Mouse (Mus musculus): Measurements from ENCODE around the gene Gm20695. TPM values are rescaled to one million over a fixed set of nuclear protein-coding genes. Genes with fewer than 3 reads are reported as not detected.
"Not testable (repeated sequence)": the region's sequence is repeated elsewhere in the genome, so short reads cannot be mapped to it uniquely, and the experiment has no call there.

Gm20695 gene
- polyA plus RNA-seq, 1 experiment from 2014 or later = 1.7 TPM

DNA sequence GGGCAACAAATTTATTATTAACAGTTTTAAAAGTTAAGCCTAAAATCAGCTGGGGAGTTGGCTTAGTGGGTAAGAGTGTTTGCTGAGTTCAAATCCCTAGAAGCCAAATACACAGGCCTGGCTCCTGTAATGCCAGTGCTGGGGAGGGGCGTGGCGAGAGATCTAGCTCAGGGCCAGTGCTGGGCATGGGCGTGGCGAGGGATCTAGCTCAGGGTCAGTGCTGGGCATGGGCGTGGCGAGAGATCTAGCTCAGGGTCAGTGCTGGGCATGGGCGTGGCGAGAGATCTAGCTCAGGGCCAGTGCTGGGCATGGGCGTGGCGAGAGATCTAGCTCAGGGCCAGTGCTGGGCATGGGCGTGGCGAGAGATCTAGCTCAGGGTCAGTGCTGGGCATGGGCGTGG, 33.1 kb upstream of the Gm20695 start:
- H3K36me3 ChIP-seq (ENCODE audit: control insufficient read depth, insufficient read depth, low read length); H3K27ac ChIP-seq (ENCODE audit: low read depth); DNase-seq (ENCODE audit: low spot score); H3K9ac ChIP-seq (ENCODE audit: low read length); ATAC-seq (replicated peaks; ENCODE audit: low FRiP score, low TSS enrichment, low read depth); H3K9me3 ChIP-seq (ENCODE audit: control insufficient read depth, low read length); H3K4me1 ChIP-seq (replicated peaks; ENCODE audit: control insufficient read depth, insufficient read depth, low read length); H3K4me2 ChIP-seq (ENCODE audit: low read length); H3K27me3 ChIP-seq (replicated peaks; ENCODE audit: control insufficient read depth, insufficient read depth, low read length); H3K4me3 ChIP-seq (ENCODE audit: low read depth, low read length): not testable (repeated sequence)
- 91% methylated on average over 13 of the region's 13 CpGs for WGBS

DNA sequence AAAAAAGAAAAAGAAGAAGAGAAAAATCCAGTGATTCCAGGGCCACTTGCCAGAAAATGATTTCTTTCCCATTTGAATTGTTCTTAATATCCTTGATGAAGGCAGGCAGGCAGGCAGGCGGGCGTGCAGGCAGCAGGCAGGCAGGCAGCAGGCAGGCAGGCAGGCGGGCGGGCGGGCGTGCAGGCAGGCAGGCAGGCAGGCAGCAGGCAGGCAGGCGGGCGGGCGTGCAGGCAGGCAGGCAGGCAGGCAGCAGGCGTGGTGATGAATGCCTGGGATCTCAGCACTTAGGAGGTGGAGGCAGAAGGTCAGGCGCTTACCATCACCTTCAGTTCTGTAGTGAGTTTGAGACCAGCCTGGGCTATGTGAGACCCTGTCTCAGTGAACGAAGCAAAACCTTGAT, 31.9 kb upstream of the Gm20695 start:
- Histone ChIP-seq H3K27me3 (replicated peaks; ENCODE audit: control insufficient read depth, insufficient read depth, low read length) (no peaks in the 10 kb centered on the region), H3K4me1 (replicated peaks; ENCODE audit: control insufficient read depth, insufficient read depth, low read length) (0 out of 2 replicates have a peak, but pooled peaks cover 5% of the 10 kb centered on the region), H3K36me3 (ENCODE audit: control insufficient read depth, insufficient read depth, low read length) (no peaks in the 10 kb centered on the region; the same call in 1 of the 2 replicates), H3K27ac (ENCODE audit: low read depth) (no peak overlapping the region), H3K9me3 (ENCODE audit: control insufficient read depth, low read length) (no peaks in the 10 kb centered on the region), H3K4me3 (ENCODE audit: low read depth, low read length) (no peak overlapping the region), H3K9ac (ENCODE audit: low read length) (no peak overlapping the region), H3K4me2 (ENCODE audit: low read length) (no peak overlapping the region)
- no peak for ATAC-seq (replicated peaks; ENCODE audit: low FRiP score, low TSS enrichment, low read depth)
- WGBS = 37% methylated on average over 12 of the region's 12 CpGs
- no peak for DNase-seq (ENCODE audit: low spot score)

DNA sequence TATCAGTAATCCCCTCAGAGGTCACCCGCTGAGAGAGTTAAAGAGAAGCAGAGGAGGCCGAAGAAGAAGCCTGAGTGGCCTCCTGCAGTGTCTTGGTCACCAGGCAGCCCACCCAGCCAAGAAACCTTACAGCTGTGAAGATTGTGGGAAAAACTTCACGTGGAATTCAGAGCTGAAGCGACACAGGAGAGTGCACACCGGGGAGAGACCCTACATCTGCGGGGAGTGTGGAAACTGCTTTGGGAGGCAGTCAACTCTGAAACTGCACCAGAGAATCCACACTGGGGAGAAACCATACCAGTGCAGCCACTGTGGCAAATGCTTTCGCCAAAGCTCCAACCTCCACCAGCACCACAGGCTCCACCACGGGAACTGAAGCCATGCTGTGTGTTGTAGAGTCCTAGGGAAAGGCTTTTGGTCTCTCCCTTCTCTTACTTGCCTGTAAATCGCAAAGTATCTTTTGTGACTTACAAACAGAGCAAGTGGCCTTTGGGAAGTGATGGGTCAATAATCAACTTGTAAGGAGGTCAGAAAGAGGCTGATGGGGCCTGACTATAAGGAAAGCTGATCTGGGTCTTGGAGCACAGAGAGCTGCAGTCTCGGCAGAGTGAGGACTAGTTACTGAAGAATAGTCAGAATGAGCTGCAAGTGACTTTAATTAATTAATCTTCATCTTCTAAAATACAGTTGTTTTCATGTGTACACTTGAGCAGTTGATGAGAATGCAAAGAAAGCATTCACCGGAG, 29.8 kb upstream of the Gm20695 start:
- no peak overlapping the region for H3K4me2 ChIP-seq (ENCODE audit: low read length)
- no peak overlapping the region for H3K27ac ChIP-seq (ENCODE audit: low read depth)
- H3K4me1 ChIP-seq (replicated peaks; ENCODE audit: control insufficient read depth, insufficient read depth, low read length) = no peaks in the 10 kb centered on the region
- H3K9me3 ChIP-seq (ENCODE audit: control insufficient read depth, low read length) = no peaks in the 10 kb centered on the region
- H3K9ac ChIP-seq (ENCODE audit: low read length) = no peak overlapping the region
- H3K36me3 ChIP-seq (ENCODE audit: control insufficient read depth, insufficient read depth, low read length) = no peaks in the 10 kb centered on the region; the same call in 1 of the 2 replicates
- 70% methylated on average over 11 of the region's 11 CpGs for WGBS
- DNase-seq (ENCODE audit: low spot score) (no peak), ATAC-seq (replicated peaks; ENCODE audit: low FRiP score, low TSS enrichment, low read depth) (no peak)
- no peak overlapping the region for H3K4me3 ChIP-seq (ENCODE audit: low read depth, low read length)
- H3K27me3 ChIP-seq (replicated peaks; ENCODE audit: control insufficient read depth, insufficient read depth, low read length) = no peaks in the 10 kb centered on the region

DNA sequence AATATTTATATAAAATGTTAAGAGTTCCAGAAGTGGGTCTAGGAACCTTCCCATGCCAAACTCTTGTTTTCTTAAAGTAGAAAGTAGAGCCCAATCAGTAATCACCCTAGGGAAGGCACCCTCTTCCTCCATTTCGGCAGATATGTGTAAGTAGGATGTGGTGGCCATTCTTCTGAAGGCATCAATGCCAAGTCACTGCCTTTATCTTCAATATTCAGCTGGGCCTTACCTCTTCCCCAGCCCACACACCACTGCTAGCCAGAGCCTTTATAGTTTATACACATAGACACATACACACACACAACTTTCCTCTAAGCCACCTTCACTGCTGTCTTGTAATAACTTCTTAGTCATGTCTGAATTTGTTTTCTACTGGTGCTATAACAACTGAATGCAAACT, 28.7 kb upstream of the Gm20695 start:
- Histone ChIP-seq H3K27me3 (replicated peaks; ENCODE audit: control insufficient read depth, insufficient read depth, low read length) (no peaks in the 10 kb centered on the region), H3K27ac (ENCODE audit: low read depth) (no peak overlapping the region), H3K4me2 (ENCODE audit: low read length) (no peak overlapping the region), H3K4me3 (ENCODE audit: low read depth, low read length) (no peak overlapping the region), H3K4me1 (replicated peaks; ENCODE audit: control insufficient read depth, insufficient read depth, low read length) (no peaks in the 10 kb centered on the region), H3K9ac (ENCODE audit: low read length) (no peak overlapping the region), H3K9me3 (ENCODE audit: control insufficient read depth, low read length) (no peaks in the 10 kb centered on the region), H3K36me3 (ENCODE audit: control insufficient read depth, insufficient read depth, low read length) (peaks cover 3% of the 10 kb centered on the region; the same call in 1 of the 2 replicates)
- WGBS = 68% methylated on average over 1 of the region's 1 CpGs
- DNase-seq (ENCODE audit: low spot score) (no peak), ATAC-seq (replicated peaks; ENCODE audit: low FRiP score, low TSS enrichment, low read depth) (no peak)

- Histone ChIP-seq H3K9ac (ENCODE audit: low read length) (no peak overlapping the region), H3K27ac (ENCODE audit: low read depth) (no peak overlapping the region), H3K4me1 (replicated peaks; ENCODE audit: control insufficient read depth, insufficient read depth, low read length) (no peaks in the 10 kb centered on the region), H3K9me3 (ENCODE audit: control insufficient read depth, low read length) (no peaks in the 10 kb centered on the region), H3K36me3 (ENCODE audit: control insufficient read depth, insufficient read depth, low read length) (peaks cover 17% of the 10 kb centered on the region; the same call in 1 of the 2 replicates), H3K4me3 (ENCODE audit: low read depth, low read length) (no peak overlapping the region), H3K4me2 (ENCODE audit: low read length) (no peak overlapping the region), H3K27me3 (replicated peaks; ENCODE audit: control insufficient read depth, insufficient read depth, low read length) (no peaks in the 10 kb centered on the region)
- no peak for DNase-seq (ENCODE audit: low spot score)
- 94% methylated on average over 4 of the region's 4 CpGs for WGBS
- ATAC-seq (replicated peaks; ENCODE audit: low FRiP score, low TSS enrichment, low read depth) = no peak
Measured at GRCm38 (mm10) chr16:3859254-3859653, 25.2 kb upstream of the Gm20695 start.

- 0 out of 2 replicates have a peak, but pooled peaks cover 11% of the 10 kb centered on the region for H3K4me1 ChIP-seq (replicated peaks; ENCODE audit: control insufficient read depth, insufficient read depth, low read length)
- DNase-seq (ENCODE audit: low spot score) (no peak), ATAC-seq (replicated peaks; ENCODE audit: low FRiP score, low TSS enrichment, low read depth) (peak; percentile 16)
- peak overlapping the region; percentile 61 for H3K4me3 ChIP-seq (ENCODE audit: low read depth, low read length)
- H3K27ac ChIP-seq (ENCODE audit: low read depth) = no peak overlapping the region
- H3K27me3 ChIP-seq (replicated peaks; ENCODE audit: control insufficient read depth, insufficient read depth, low read length) = no peaks in the 10 kb centered on the region
- WGBS = 1% methylated on average over 16 of the region's 16 CpGs
- peaks cover 9% of the 10 kb centered on the region; the same call in 1 of the 2 replicates for H3K36me3 ChIP-seq (ENCODE audit: control insufficient read depth, insufficient read depth, low read length)
- peak overlapping the region; percentile 60 for H3K9ac ChIP-seq (ENCODE audit: low read length)
- H3K9me3 ChIP-seq (ENCODE audit: control insufficient read depth, low read length) = no peaks in the 10 kb centered on the region
- H3K4me2 ChIP-seq (ENCODE audit: low read length) = peak overlapping the region; percentile 87
Measured at GRCm38 (mm10) chr16:3871815-3872214, 12.6 kb upstream of the Gm20695 start.

DNA sequence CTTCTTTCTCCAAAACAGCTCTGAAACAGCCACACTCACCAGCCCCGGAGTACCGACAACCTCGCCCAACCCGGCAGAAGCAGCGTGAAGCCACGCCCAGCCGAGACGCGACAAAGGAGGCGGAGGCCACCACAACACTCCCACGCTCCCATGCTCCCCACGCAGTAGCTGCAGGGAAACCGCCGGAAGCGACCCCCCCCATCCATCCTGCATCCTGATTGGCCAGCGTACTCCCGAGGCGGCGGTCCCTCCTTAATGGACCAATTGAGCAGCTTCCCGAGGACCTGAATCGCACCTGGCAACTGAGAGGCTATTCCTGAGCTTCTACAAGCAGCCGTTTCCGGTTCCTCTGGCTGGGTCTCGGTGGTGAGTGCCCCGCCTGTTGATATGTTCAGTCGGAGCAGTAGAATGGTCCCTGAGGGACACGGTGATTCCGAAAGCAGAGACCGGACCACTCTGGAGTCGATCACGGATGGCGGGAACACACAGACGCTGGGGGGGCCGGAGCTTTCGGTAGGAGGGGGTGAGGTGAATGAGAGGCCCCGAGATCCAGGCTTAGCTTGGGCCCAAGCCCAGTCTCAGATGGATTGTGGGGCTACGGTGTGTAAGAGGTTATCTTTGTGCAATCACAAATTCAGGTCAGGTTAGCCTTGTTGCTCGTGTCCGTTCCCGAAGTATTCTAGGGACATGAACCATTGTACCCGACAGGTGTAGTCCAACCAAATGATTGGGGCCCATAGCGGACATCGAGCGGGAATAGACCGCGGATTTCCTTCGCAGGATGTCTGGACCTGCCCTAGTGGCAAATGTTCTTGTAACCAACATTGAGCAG, 12.0 kb upstream of the Gm20695 start, which contains the start of gene Naa60:
TSS of gene Naa60 (plus strand) at position 160 of the 832 bp plus-strand sequence.
- Histone ChIP-seq H3K27me3 (replicated peaks; ENCODE audit: control insufficient read depth, insufficient read depth, low read length) (no peaks in the 10 kb centered on the region), H3K27ac (ENCODE audit: low read depth) (peak within 1 kb of the TSS; percentile 55; the same call in 1 of the 2 replicates), H3K4me2 (ENCODE audit: low read length) (peak within 1 kb of the TSS; percentile 87), H3K4me3 (ENCODE audit: low read depth, low read length) (peak within 1 kb of the TSS; percentile 61), H3K9me3 (ENCODE audit: control insufficient read depth, low read length) (no peaks in the 10 kb centered on the region), H3K9ac (ENCODE audit: low read length) (peak within 1 kb of the TSS; percentile 60), H3K4me1 (replicated peaks; ENCODE audit: control insufficient read depth, insufficient read depth, low read length) (0 out of 2 replicates have a peak, but pooled peaks cover 11% of the 10 kb centered on the region), H3K36me3 (ENCODE audit: control insufficient read depth, insufficient read depth, low read length) (peaks cover 15% of the 10 kb centered on the region)
- DNase-seq (ENCODE audit: low spot score) = peak; percentile 95
- WGBS = 4% methylated on average over 47 of the region's 47 CpGs
- ATAC-seq (replicated peaks; ENCODE audit: low FRiP score, low TSS enrichment, low read depth) = peak; percentile 98

- H3K4me2 ChIP-seq (ENCODE audit: low read length) = no peak overlapping the region
- no peaks in the 10 kb centered on the region for H3K9me3 ChIP-seq (ENCODE audit: control insufficient read depth, low read length)
- peaks cover 17% of the 10 kb centered on the region for H3K36me3 ChIP-seq (ENCODE audit: control insufficient read depth, insufficient read depth, low read length)
- no peak overlapping the region for H3K9ac ChIP-seq (ENCODE audit: low read length)
- no peak overlapping the region for H3K27ac ChIP-seq (ENCODE audit: low read depth)
- 91% methylated on average over 4 of the region's 4 CpGs for WGBS
- ATAC-seq (replicated peaks; ENCODE audit: low FRiP score, low TSS enrichment, low read depth) (no peak), DNase-seq (ENCODE audit: low spot score) (no peak)
- H3K4me1 ChIP-seq (replicated peaks; ENCODE audit: control insufficient read depth, insufficient read depth, low read length) = 0 out of 2 replicates have a peak, but pooled peaks cover 7% of the 10 kb centered on the region
- no peaks in the 10 kb centered on the region for H3K27me3 ChIP-seq (replicated peaks; ENCODE audit: control insufficient read depth, insufficient read depth, low read length)
- H3K4me3 ChIP-seq (ENCODE audit: low read depth, low read length) = no peak overlapping the region
Measured at GRCm38 (mm10) chr16:3876346-3876745, 8.1 kb upstream of the Gm20695 start.

All from intestine, embryonic 14.5 days (tissue).